Mouse (Mus musculus): ENCODE measurements at regions not wholly inside any gene's neighbourhood (a gene's known extent, or its start where the extent isn't known, plus 50 kb on each side); places are given as distances from the start of the nearest gene placed in this dataset.

GRCm38 (mm10) chr12:93427988-93428387 is 1579.0 kb upstream of the Sel1l start:
- no peaks in the 10 kb centered on the region for H3K36me3 ChIP-seq (ENCODE audit: control insufficient read depth, insufficient read depth, low read length)
- TF ChIP-seq POLR2A (IDR thresholded peaks at IDR 0.05; ENCODE audit: extremely low read depth, insufficient read depth, low read length), result no peak
- TF ChIP-seq CTCF (IDR thresholded peaks at IDR 0.05; ENCODE audit: low read depth, low read length), result no peak
- no peaks in the 10 kb centered on the region for H3K27me3 ChIP-seq (ENCODE audit: control insufficient read depth, insufficient read depth, low read length)
- WGBS, result 91% methylated on average over 2 of the region's 2 CpGs
- H3K4me3 ChIP-seq (ENCODE audit: insufficient read depth, low read depth, low read length), result no peak overlapping the region
- DNase-seq (ENCODE audit: extremely low read depth, low read depth, low spot score), result no peak
- H3K79me2 ChIP-seq (ENCODE audit: control insufficient read depth, insufficient read depth, low read length), result no peaks in the 10 kb centered on the region
- no peak overlapping the region for H3K27ac ChIP-seq (replicated peaks; ENCODE audit: insufficient read depth, low read depth, low read length)
- no peaks in the 10 kb centered on the region for H3K4me1 ChIP-seq (ENCODE audit: control insufficient read depth, insufficient read depth, low read length)
- H3K9ac ChIP-seq (ENCODE audit: low read depth, low read length), result no peak overlapping the region

GRCm38 (mm10) chr12:93416381-93416780 is 1567.4 kb upstream of the Sel1l start:
- Histone ChIP-seq H3K36me3 (ENCODE audit: control insufficient read depth, insufficient read depth, low read length) (no peaks in the 10 kb centered on the region), H3K9ac (ENCODE audit: low read depth, low read length) (no peak overlapping the region), H3K27me3 (ENCODE audit: control insufficient read depth, insufficient read depth, low read length) (no peaks in the 10 kb centered on the region), H3K79me2 (ENCODE audit: control insufficient read depth, insufficient read depth, low read length) (no peaks in the 10 kb centered on the region), H3K4me3 (ENCODE audit: insufficient read depth, low read depth, low read length) (no peak overlapping the region), H3K27ac (replicated peaks; ENCODE audit: insufficient read depth, low read depth, low read length) (no peak overlapping the region), H3K4me1 (ENCODE audit: control insufficient read depth, insufficient read depth, low read length) (no peaks in the 10 kb centered on the region)
- no peak for TF ChIP-seq POLR2A (IDR thresholded peaks at IDR 0.05; ENCODE audit: extremely low read depth, insufficient read depth, low read length)
- no peak for TF ChIP-seq CTCF (IDR thresholded peaks at IDR 0.05; ENCODE audit: low read depth, low read length)
- DNase-seq (ENCODE audit: extremely low read depth, low read depth, low spot score), result no peak
- WGBS, result 87% methylated on average over 6 of the region's 6 CpGs

GRCm38 (mm10) chr12:93415791-93416190 is 1566.8 kb upstream of the Sel1l start:
- 79% methylated on average over 1 of the region's 1 CpGs for WGBS
- no peak for DNase-seq (ENCODE audit: extremely low read depth, low read depth, low spot score)
- no peaks in the 10 kb centered on the region for H3K79me2 ChIP-seq (ENCODE audit: control insufficient read depth, insufficient read depth, low read length)
- no peak overlapping the region for H3K27ac ChIP-seq (replicated peaks; ENCODE audit: insufficient read depth, low read depth, low read length)
- no peaks in the 10 kb centered on the region for H3K4me1 ChIP-seq (ENCODE audit: control insufficient read depth, insufficient read depth, low read length)
- no peaks in the 10 kb centered on the region for H3K36me3 ChIP-seq (ENCODE audit: control insufficient read depth, insufficient read depth, low read length)
- no peak overlapping the region for H3K9ac ChIP-seq (ENCODE audit: low read depth, low read length)
- H3K4me3 ChIP-seq (ENCODE audit: insufficient read depth, low read depth, low read length), result no peak overlapping the region
- H3K27me3 ChIP-seq (ENCODE audit: control insufficient read depth, insufficient read depth, low read length), result no peaks in the 10 kb centered on the region
- no peak for TF ChIP-seq CTCF (IDR thresholded peaks at IDR 0.05; ENCODE audit: low read depth, low read length)
- TF ChIP-seq POLR2A (IDR thresholded peaks at IDR 0.05; ENCODE audit: extremely low read depth, insufficient read depth, low read length), result no peak

GRCm38 (mm10) chr12:93385578-93385977 is 1536.6 kb upstream of the Sel1l start:
- H3K9ac ChIP-seq (ENCODE audit: low read depth, low read length), result no peak overlapping the region
- H3K36me3 ChIP-seq (ENCODE audit: control insufficient read depth, insufficient read depth, low read length), result no peaks in the 10 kb centered on the region
- no peaks in the 10 kb centered on the region for H3K79me2 ChIP-seq (ENCODE audit: control insufficient read depth, insufficient read depth, low read length)
- H3K27me3 ChIP-seq (ENCODE audit: control insufficient read depth, insufficient read depth, low read length), result no peaks in the 10 kb centered on the region
- H3K4me1 ChIP-seq (ENCODE audit: control insufficient read depth, insufficient read depth, low read length), result no peaks in the 10 kb centered on the region
- no peak for DNase-seq (ENCODE audit: extremely low read depth, low read depth, low spot score)
- TF ChIP-seq POLR2A (IDR thresholded peaks at IDR 0.05; ENCODE audit: extremely low read depth, insufficient read depth, low read length) (no peak), CTCF (IDR thresholded peaks at IDR 0.05; ENCODE audit: low read depth, low read length) (no peak)
- no peak overlapping the region for H3K27ac ChIP-seq (replicated peaks; ENCODE audit: insufficient read depth, low read depth, low read length)
- H3K4me3 ChIP-seq (ENCODE audit: insufficient read depth, low read depth, low read length), result no peak overlapping the region
- WGBS, result 17% methylated on average over 2 of the region's 2 CpGs

- no peak overlapping the region for H3K27ac ChIP-seq (replicated peaks; ENCODE audit: insufficient read depth, low read depth, low read length)
- no peaks in the 10 kb centered on the region for H3K79me2 ChIP-seq (ENCODE audit: control insufficient read depth, insufficient read depth, low read length)
- WGBS, result 61% methylated on average over 4 of the region's 4 CpGs
- H3K36me3 ChIP-seq (ENCODE audit: control insufficient read depth, insufficient read depth, low read length), result no peaks in the 10 kb centered on the region
- H3K9ac ChIP-seq (ENCODE audit: low read depth, low read length), result no peak overlapping the region
- no peaks in the 10 kb centered on the region for H3K27me3 ChIP-seq (ENCODE audit: control insufficient read depth, insufficient read depth, low read length)
- DNase-seq (ENCODE audit: extremely low read depth, low read depth, low spot score), result no peak
- H3K4me3 ChIP-seq (ENCODE audit: insufficient read depth, low read depth, low read length), result no peak overlapping the region
- TF ChIP-seq CTCF (IDR thresholded peaks at IDR 0.05; ENCODE audit: low read depth, low read length) (no peak), POLR2A (IDR thresholded peaks at IDR 0.05; ENCODE audit: extremely low read depth, insufficient read depth, low read length) (no peak)
- no peaks in the 10 kb centered on the region for H3K4me1 ChIP-seq (ENCODE audit: control insufficient read depth, insufficient read depth, low read length)
Observed at GRCm38 (mm10) chr12:93342933-93343332, 1494.0 kb upstream of the Sel1l start.

- H3K4me1 ChIP-seq (ENCODE audit: control insufficient read depth, insufficient read depth, low read length), result no peaks in the 10 kb centered on the region
- WGBS, result 79% methylated on average over 4 of the region's 4 CpGs
- no peak for TF ChIP-seq CTCF (IDR thresholded peaks at IDR 0.05; ENCODE audit: low read depth, low read length)
- no peak for TF ChIP-seq POLR2A (IDR thresholded peaks at IDR 0.05; ENCODE audit: extremely low read depth, insufficient read depth, low read length)
Observed at GRCm38 (mm10) chr12:93342525-93342924, 1493.6 kb upstream of the Sel1l start.

More at GRCm38 (mm10) chr12:93342525-93342924, 1493.6 kb upstream of the Sel1l start:
- Histone ChIP-seq H3K79me2 (ENCODE audit: control insufficient read depth, insufficient read depth, low read length) (no peaks in the 10 kb centered on the region), H3K4me3 (ENCODE audit: insufficient read depth, low read depth, low read length) (no peak overlapping the region), H3K9ac (ENCODE audit: low read depth, low read length) (no peak overlapping the region), H3K27ac (replicated peaks; ENCODE audit: insufficient read depth, low read depth, low read length) (no peak overlapping the region), H3K36me3 (ENCODE audit: control insufficient read depth, insufficient read depth, low read length) (no peaks in the 10 kb centered on the region), H3K27me3 (ENCODE audit: control insufficient read depth, insufficient read depth, low read length) (no peaks in the 10 kb centered on the region)
- no peak for DNase-seq (ENCODE audit: extremely low read depth, low read depth, low spot score)

All from liver, adult 2 months (tissue).